In genomic region chr19:29967960-29968359, GRCm38 (mm10) we compare ENCODE assay signal across 27 mouse cellular contexts. TPM values are rescaled to one million over a fixed set of nuclear protein-coding genes. Genes with fewer than 3 reads are reported as not detected.
"Had no signal": no experiment of that assay in that cellular context is flagged by ENCODE, and none has a peak within 500 bp of the region (broad histone marks: within the 10 kb centered on the region; RNA-seq: fewer than 3 reads in every experiment).

No protein-coding gene starts in this region.

- H3K27me3 ChIP-seq: midbrain, embryonic 12.5 days; neural tube, embryonic 13.5 days; neural tube, embryonic 15.5 days had no signal

- H3K4me2 ChIP-seq: lung, embryonic 14.5 days; midbrain, embryonic 12.5 days; neural tube, embryonic 13.5 days; neural tube, embryonic 15.5 days had no signal

- H3K27ac ChIP-seq: midbrain, embryonic 10.5 days; midbrain, embryonic 12.5 days; neural tube, embryonic 13.5 days; neural tube, embryonic 15.5 days had no signal

- H3K4me1 ChIP-seq: midbrain, embryonic 10.5 days; midbrain, embryonic 12.5 days; neural tube, embryonic 13.5 days; neural tube, embryonic 15.5 days had no signal

- H3K9me3 ChIP-seq: neural tube, embryonic 15.5 days had no signal

- H3K4me3 ChIP-seq: midbrain, embryonic 10.5 days; midbrain, embryonic 12.5 days; myocyte; neural tube, embryonic 13.5 days; neural tube, embryonic 15.5 days had no signal

- DNase-seq: lung, adult 18-20 months; lung, embryonic 14.5 days; lung, postnatal 10 days; lung, postnatal 4 days; midbrain, embryonic 14.5 days; retina, postnatal 1 day; right cerebral cortex, adult 18-20 months; right cerebral cortex, postnatal 25 days; right cerebral cortex, postnatal 4 days; spleen, adult 18-20 months; thymus, adult 2 months; thymus, postnatal 25 days; thymus, postnatal 4 days had no signal

- H3K36me3 ChIP-seq: midbrain, embryonic 10.5 days; midbrain, embryonic 12.5 days; neural tube, embryonic 13.5 days; neural tube, embryonic 15.5 days had no signal

- H3K9ac ChIP-seq: lung, embryonic 14.5 days; midbrain, embryonic 12.5 days; neural tube, embryonic 13.5 days; neural tube, embryonic 15.5 days had no signal

- ATAC-seq: midbrain, embryonic 16.5 days had no signal

RNA-seq across cellular contexts. Expression of gene Trpd52l3, which starts 35.6 kb away (rescaled TPM):
- total RNA-seq: megakaryocyte, adult 5-6 weeks; megakaryocyte-erythroid progenitor cell, adult 5-6 weeks had no signal
- polyA plus RNA-seq: lung, embryonic 14.5 days; lung, embryonic 16.5 days; midbrain, embryonic 10.5 days; midbrain, embryonic 12.5 days; midbrain, embryonic 14.5 days; midbrain, embryonic 16.5 days; myocyte; neural tube, embryonic 11.5 days; neural tube, embryonic 13.5 days; neural tube, embryonic 15.5 days; small intestine, adult 2 months; stomach, embryonic 14.5 days; stomach, embryonic 16.5 days; urinary bladder, adult 2 months had no signal

RNA-seq across cellular contexts. Expression of gene Il33, which starts 43.0 kb away (rescaled TPM):
- total RNA-seq: megakaryocyte, adult 5-6 weeks; megakaryocyte-erythroid progenitor cell, adult 5-6 weeks had no signal
